Comparison of ENCODE assay signal across 29 mouse cellular contexts in genomic region chr4:55188716-55189115, GRCm38 (mm10).
DNase-seq lines count a peak whose midpoint lies in the region; ATAC-seq and TF ChIP-seq lines count a peak whose summit lies in the region.
"Had no signal": no experiment of that assay in that cellular context is flagged by ENCODE, and none has a peak within 500 bp of the region (broad histone marks: within the 10 kb centered on the region; RNA-seq: fewer than 3 reads in every experiment).

No protein-coding gene starts in this region.

- H3K4me3 ChIP-seq in heart, adult 2 months: no peak overlapping the region
- no peak overlapping the region for H3K4me3 ChIP-seq in heart, embryonic 10.5 days
- no peak overlapping the region for H3K4me3 ChIP-seq in lung, postnatal 0 days (ENCODE audit: low read depth, low read length)
- H3K4me3 ChIP-seq in lung, adult 2 months (replicated peaks; ENCODE audit: extremely low read depth, low read depth, low read length): no peak overlapping the region
- no peak overlapping the region for H3K4me3 ChIP-seq in intestine, embryonic 16.5 days (ENCODE audit: low read length)
- H3K4me3 ChIP-seq: embryonic facial prominence, embryonic 12.5 days; left cerebral cortex, adult 2 months; limb, embryonic 13.5 days; liver, embryonic 12.5 days; megakaryocyte, embryonic 14.5 days; midbrain, embryonic 12.5 days; myocyte; neural tube, embryonic 12.5 days had no signal

- no peak for TF ChIP-seq EP300 in heart, adult 2 months (IDR thresholded peaks at IDR 0.05; ENCODE audit: insufficient read depth, low read depth, low read length)
- TF ChIP-seq EP300 in lung, postnatal 0 days (IDR thresholded peaks at IDR 0.05): no peak

- no peak overlapping the region for H3K9ac ChIP-seq in heart, adult 2 months (ENCODE audit: low read depth, low read length)
- H3K9ac ChIP-seq in lung, postnatal 0 days (replicated peaks; ENCODE audit: low read depth): no peak overlapping the region
- H3K9ac ChIP-seq in intestine, embryonic 16.5 days (ENCODE audit: low read depth, low read length): no peak overlapping the region
- H3K9ac ChIP-seq: embryonic facial prominence, embryonic 12.5 days; hindbrain, embryonic 14.5 days; limb, embryonic 13.5 days; liver, embryonic 12.5 days; liver, postnatal 0 days; midbrain, embryonic 12.5 days; neural tube, embryonic 12.5 days had no signal

- no peaks in the 10 kb centered on the region for H3K36me3 ChIP-seq in heart, adult 2 months (ENCODE audit: control insufficient read depth, insufficient read depth, low read length)
- no peaks in the 10 kb centered on the region for H3K36me3 ChIP-seq in heart, embryonic 10.5 days
- H3K36me3 ChIP-seq in lung, postnatal 0 days (ENCODE audit: insufficient read depth, low read length): no peaks in the 10 kb centered on the region
- no peaks in the 10 kb centered on the region for H3K36me3 ChIP-seq in intestine, embryonic 16.5 days (ENCODE audit: control insufficient read depth, insufficient read depth, low read length)
- H3K36me3 ChIP-seq: embryonic facial prominence, embryonic 12.5 days; limb, embryonic 13.5 days; liver, embryonic 12.5 days; midbrain, embryonic 12.5 days; neural tube, embryonic 12.5 days had no signal

- H3K4me2 ChIP-seq in lung, postnatal 0 days (replicated peaks; ENCODE audit: low read depth, low read length): no peak overlapping the region
- H3K4me2 ChIP-seq in intestine, embryonic 16.5 days (ENCODE audit: low read depth, low read length): no peak overlapping the region
- H3K4me2 ChIP-seq: embryonic facial prominence, embryonic 12.5 days; hindbrain, embryonic 14.5 days; limb, embryonic 13.5 days; liver, embryonic 12.5 days; midbrain, embryonic 12.5 days; neural tube, embryonic 12.5 days had no signal

- H3K27me3 ChIP-seq in heart, adult 2 months (ENCODE audit: control insufficient read depth, insufficient read depth, low read length): no peaks in the 10 kb centered on the region
- H3K27me3 ChIP-seq in heart, embryonic 10.5 days (ENCODE audit: insufficient read depth, poor library complexity, severe bottlenecking): no peaks in the 10 kb centered on the region
- H3K27me3 ChIP-seq in lung, postnatal 0 days (replicated peaks; ENCODE audit: insufficient read depth, low read length): no peaks in the 10 kb centered on the region
- H3K27me3 ChIP-seq in intestine, embryonic 16.5 days (replicated peaks; ENCODE audit: control insufficient read depth, insufficient read depth, low read length): no peaks in the 10 kb centered on the region
- H3K27me3 ChIP-seq: embryonic facial prominence, embryonic 12.5 days; limb, embryonic 13.5 days; liver, embryonic 12.5 days; megakaryocyte, embryonic 14.5 days; midbrain, embryonic 12.5 days; neural tube, embryonic 12.5 days; Patski had no signal

- no peak for TF ChIP-seq CTCF in heart, adult 2 months (IDR thresholded peaks at IDR 0.05)
- no peak for TF ChIP-seq CTCF in lung, postnatal 0 days (IDR thresholded peaks at IDR 0.05)
- no peak for TF ChIP-seq CTCF in lung, adult 2 months (IDR thresholded peaks at IDR 0.05; ENCODE audit: insufficient read depth, low read length)

- ATAC-seq in lung, postnatal 0 days: no peak; the same call in 1 of the 2 replicates
- no peak for ATAC-seq in intestine, embryonic 16.5 days
- ATAC-seq: forebrain, embryonic 16.5 days; liver, embryonic 12.5 days; liver, postnatal 0 days; Patski had no signal

- no peaks in the 10 kb centered on the region for H3K9me3 ChIP-seq in heart, embryonic 10.5 days
- no peaks in the 10 kb centered on the region for H3K9me3 ChIP-seq in lung, postnatal 0 days (ENCODE audit: low read length)
- no peaks in the 10 kb centered on the region for H3K9me3 ChIP-seq in intestine, embryonic 16.5 days (ENCODE audit: control insufficient read depth, low read length)
- H3K9me3 ChIP-seq: embryonic facial prominence, embryonic 12.5 days; limb, embryonic 13.5 days; liver, embryonic 12.5 days; midbrain, embryonic 12.5 days; neural tube, embryonic 12.5 days had no signal

- H3K79me2 ChIP-seq in heart, adult 2 months (replicated peaks; ENCODE audit: control insufficient read depth, insufficient read depth, low read length): no peaks in the 10 kb centered on the region

- intact Hi-C loops in heart, adult 2 months (cut with DNase I): no loop called here

- 72% methylated on average over 7 of the region's 7 CpGs for WGBS in heart, adult 2 months
- WGBS in heart, embryonic 10.5 days: 83% methylated on average over 7 of the region's 7 CpGs
- 73% methylated on average over 7 of the region's 7 CpGs for WGBS in lung, postnatal 0 days
- 74% methylated on average over 7 of the region's 7 CpGs for WGBS in lung, adult 2 months
- 89% methylated on average over 7 of the region's 7 CpGs for WGBS in intestine, embryonic 16.5 days

- H3K27ac ChIP-seq in heart, adult 2 months: no peak overlapping the region
- no peak overlapping the region for H3K27ac ChIP-seq in heart, embryonic 10.5 days
- no peak overlapping the region for H3K27ac ChIP-seq in lung, postnatal 0 days (ENCODE audit: low read length)
- no peak overlapping the region for H3K27ac ChIP-seq in intestine, embryonic 16.5 days (ENCODE audit: low read length)
- H3K27ac ChIP-seq: embryonic facial prominence, embryonic 12.5 days; hindbrain, embryonic 14.5 days; left cerebral cortex, adult 2 months; limb, embryonic 13.5 days; liver, embryonic 12.5 days; midbrain, embryonic 12.5 days; neural tube, embryonic 12.5 days; stomach, postnatal 0 days had no signal

- DNase-seq in gastrocnemius, adult 18-20 months (ENCODE audit: low spot score): peak; percentile 25
- DNase-seq in gastrocnemius, postnatal 10 days: no peak
- peak; percentile 26 to 31 for DNase-seq in heart, adult 2 months
- no peak for DNase-seq in heart, embryonic 10.5 days (ENCODE audit: low spot score)
- DNase-seq in lung, postnatal 0 days (ENCODE audit: low spot score): peak; percentile 17
- no peak for DNase-seq in lung, adult 2 months
- peak; percentile 23 for DNase-seq in skeletal muscle tissue, adult 2 months (ENCODE audit: low read depth, low spot score)
- DNase-seq: adrenal gland, postnatal 14 days; cerebellum, adult 8-10 months; embryo, embryonic 11 days; kidney, adult 11 months; kidney, postnatal 14 days; liver, postnatal 0 days; right cerebral cortex, adult 18-20 months; thymus, adult 18-20 months; thymus, postnatal 36 days had no signal

- TF ChIP-seq POLR2A in heart, adult 2 months (IDR thresholded peaks at IDR 0.05; ENCODE audit: insufficient read depth, low read depth, low read length): no peak
- TF ChIP-seq POLR2A in lung, adult 2 months (IDR thresholded peaks at IDR 0.05; ENCODE audit: borderline replicate concordance, extremely low read depth, low read depth, low read length): no peak

- H3K4me1 ChIP-seq in heart, adult 2 months (ENCODE audit: control insufficient read depth, insufficient read depth, low read length): no peaks in the 10 kb centered on the region; the same call in 1 of the 2 replicates
- peaks cover 10% of the 10 kb centered on the region; the same call in 1 of the 2 replicates for H3K4me1 ChIP-seq in heart, embryonic 10.5 days
- H3K4me1 ChIP-seq in lung, postnatal 0 days (ENCODE audit: insufficient read depth, low read depth, low read length): no peaks in the 10 kb centered on the region
- no peaks in the 10 kb centered on the region for H3K4me1 ChIP-seq in lung, adult 2 months (ENCODE audit: control insufficient read depth, insufficient read depth, low read length)
- no peaks in the 10 kb centered on the region for H3K4me1 ChIP-seq in intestine, embryonic 16.5 days (ENCODE audit: control insufficient read depth, insufficient read depth, low read length)
- H3K4me1 ChIP-seq: embryonic facial prominence, embryonic 12.5 days; limb, embryonic 13.5 days; liver, embryonic 12.5 days; megakaryocyte, embryonic 14.5 days; midbrain, embryonic 12.5 days; neural tube, embryonic 12.5 days had no signal

Comparison
In these comparisons a context has a peak if more than half of its experiments do, and no peak if none do; other contexts are left out.
1. DNase-seq: peak in gastrocnemius, adult 18-20 months (single experiment), heart, adult 2 months (2 of 2), lung, postnatal 0 days (single experiment) and skeletal muscle tissue, adult 2 months (single experiment); none in gastrocnemius, postnatal 10 days (single experiment), heart, embryonic 10.5 days (single experiment) and lung, adult 2 months (single experiment).